Mouse (Mus musculus) lung, embryonic 14.5 days (tissue): Measurements from ENCODE around the gene Hoxa4. TPM values are rescaled to one million over a fixed set of nuclear protein-coding genes. Genes with fewer than 3 reads are reported as not detected.

ENCODE experiments used
- ATAC-seq: fragments of 200-750 bp; cut with Nextera tagmentation; 2 replicates; pipeline ENCODE4 v1.8.0; 2017; ENCODE audit warnings: mild to moderate bottlenecking, moderate TSS enrichment, moderate library complexity; ENCODE audit not compliant: insufficient read depth
- DNase-seq: peaks from one replicate; pipeline ENCODE4 v3.0.0-alpha.2; 2015
- H3K27ac ChIP-seq: fragments of 300-500 bp; sonication (generic); 2 replicates; pipeline ENCODE4 v1.5.1; 2014; ENCODE audit warnings: low read depth, mild to moderate bottlenecking, moderate library complexity
- H3K27me3 ChIP-seq: fragments of 300-500 bp; sonication (generic); 2 replicates; pipeline ENCODE4 v1.6.1; 2014; ENCODE audit warnings: low read length, control low read depth; ENCODE audit not compliant: insufficient read depth
- H3K36me3 ChIP-seq: fragments of 300-500 bp; sonication (generic); 2 replicates; pipeline ENCODE4 v1.6.1; 2014; ENCODE audit warnings: control low read depth; ENCODE audit not compliant: insufficient read depth
- H3K4me1 ChIP-seq: fragments of 300-500 bp; sonication (generic); 2 replicates; pipeline ENCODE4 v1.6.1; 2014; ENCODE audit warnings: antibody characterized with exemption, control low read depth; ENCODE audit not compliant: insufficient read depth
- H3K4me2 ChIP-seq: fragments of 300-500 bp; sonication (generic); 2 replicates; pipeline ENCODE4 v1.6.1; 2014; ENCODE audit warnings: mild to moderate bottlenecking
- H3K4me3 ChIP-seq: fragments of 300-500 bp; sonication (generic); 2 replicates; pipeline ENCODE4 v1.5.1; 2014; ENCODE audit warnings: low read depth, low read length
- H3K9ac ChIP-seq: fragments of 300-500 bp; sonication (generic); 2 replicates; pipeline ENCODE4 v1.6.1; 2014
- H3K9me3 ChIP-seq: fragments of 300-500 bp; sonication (generic); 2 replicates; pipeline ENCODE4 v1.6.1; 2016; ENCODE audit warnings: low read depth, low read length, control low read depth
- CTCF ChIP-seq: IDR thresholded peaks from 2 replicates; pipeline ENCODE4 v1.5.1; 2016; ENCODE audit warnings: antibody characterized with exemption, low read depth
- WGBS: fragments of 180-500 bp; shearing (Covaris S2); extraction: QIAGEN DNeasy Blood & Tissue Kit; methylation state at CpG from one replicate; pipeline ENCODE4 v1.1.7; 2014; 5-methylcytosine and 5-hydroxymethylcytosine counted together
- microRNA counts: library from miRNA; unstranded; fragments of <30 nt; microRNA quantifications from one replicate; lab custom pipeline; 2016
- microRNA-seq: library from miRNA; unstranded; fragments of <30 nt; microRNA quantifications from one replicate; pipeline ENCODE4, GENCODE M21; 2016; ENCODE audit warnings: borderline number of aligned reads
- polyA plus RNA-seq: library from polyadenylated mRNA; unstranded; fragments of >200 nt; fragmentation: Nextera tagmentation; extraction: Ambion mirVana; gene quantifications from 2 replicates; pipeline ENCODE4 v1.2.1, GENCODE M21; 2014

Gene Hoxa4
- polyA plus RNA-seq, 1 experiment from 2014 or later: 7.0 TPM

DNA sequence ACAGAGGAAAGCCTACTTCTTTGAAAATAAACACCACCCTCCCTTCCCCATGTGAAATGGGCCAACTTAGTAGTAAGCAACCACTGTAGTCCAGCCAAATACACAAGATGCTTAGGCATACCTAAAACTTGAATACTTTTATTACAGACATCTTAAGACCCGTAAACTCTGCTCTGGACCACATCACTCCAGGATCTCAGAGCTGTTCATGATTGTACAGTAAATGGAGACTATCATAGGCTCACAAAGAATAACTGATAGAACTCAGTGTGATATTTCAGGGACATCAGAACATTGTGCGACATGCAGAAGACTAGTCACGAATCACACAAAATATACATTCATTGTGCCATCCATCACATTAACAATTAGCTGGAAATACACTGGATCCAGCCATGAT is 36.1 kb downstream of the Hoxa4 start:
- peaks cover 44% of the 10 kb centered on the region for H3K27me3 ChIP-seq
- WGBS: 56% methylated on average over 3 of the region's 3 CpGs
- no peaks in the 10 kb centered on the region for H3K4me1 ChIP-seq
- ATAC-seq: no peak
- H3K9ac ChIP-seq: no peak overlapping the region
- H3K27ac ChIP-seq: no peak overlapping the region
- TF ChIP-seq CTCF: no peak
- H3K4me3 ChIP-seq: no peak overlapping the region
- H3K4me2 ChIP-seq: no peak overlapping the region
- no peak for DNase-seq
- no peaks in the 10 kb centered on the region for H3K36me3 ChIP-seq
- no peaks in the 10 kb centered on the region for H3K9me3 ChIP-seq

DNA sequence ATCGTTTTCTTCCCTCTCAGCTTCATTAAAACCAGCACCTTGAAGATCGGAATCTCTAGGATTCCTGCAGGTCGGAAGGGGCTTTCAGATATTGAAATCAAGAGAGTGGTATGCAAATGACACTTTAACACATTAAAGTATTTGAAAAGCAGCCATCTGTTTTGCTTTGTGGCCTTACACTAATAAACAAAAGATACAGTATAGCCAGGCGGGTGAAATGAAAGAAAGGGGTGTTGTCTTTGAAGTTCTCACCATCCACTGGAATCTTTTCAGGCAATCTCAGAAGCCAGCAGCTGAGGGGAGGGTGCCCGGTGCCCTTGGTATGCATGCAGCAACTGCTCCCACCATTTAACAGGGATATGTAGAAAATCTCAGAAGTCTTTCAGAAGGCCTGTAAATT is 37.5 kb downstream of the Hoxa4 start:
- no peaks in the 10 kb centered on the region for H3K4me1 ChIP-seq
- peaks cover 46% of the 10 kb centered on the region for H3K27me3 ChIP-seq
- WGBS: 44% methylated on average over 5 of the region's 5 CpGs
- H3K36me3 ChIP-seq: no peaks in the 10 kb centered on the region
- no peak overlapping the region for H3K27ac ChIP-seq
- no peak overlapping the region for H3K4me3 ChIP-seq
- H3K9ac ChIP-seq: no peak overlapping the region
- no peak for TF ChIP-seq CTCF
- H3K9me3 ChIP-seq: no peaks in the 10 kb centered on the region
- DNase-seq (no peak), ATAC-seq (no peak)
- H3K4me2 ChIP-seq: no peak overlapping the region

DNA sequence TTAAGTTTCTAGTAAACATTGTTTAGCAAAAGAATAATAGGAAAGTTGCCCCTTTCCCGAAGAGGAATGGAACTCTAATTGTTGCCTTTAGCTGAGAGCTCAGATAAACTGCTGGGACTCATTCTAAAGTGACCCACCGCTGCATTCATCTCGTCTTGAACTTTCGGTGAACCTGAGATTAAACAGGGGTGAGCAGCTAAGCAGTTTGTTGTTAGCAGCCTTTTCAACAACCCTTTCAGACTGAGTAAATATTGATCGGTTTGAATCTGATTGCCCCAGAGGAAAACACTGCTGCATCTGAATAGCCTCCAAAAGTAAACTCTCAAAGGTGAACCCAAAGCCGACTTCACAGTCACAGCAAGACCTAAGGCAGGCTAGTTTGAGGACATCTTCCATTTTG is 38.3 kb downstream of the Hoxa4 start:
- H3K27me3 ChIP-seq: peaks cover 46% of the 10 kb centered on the region

DNA sequence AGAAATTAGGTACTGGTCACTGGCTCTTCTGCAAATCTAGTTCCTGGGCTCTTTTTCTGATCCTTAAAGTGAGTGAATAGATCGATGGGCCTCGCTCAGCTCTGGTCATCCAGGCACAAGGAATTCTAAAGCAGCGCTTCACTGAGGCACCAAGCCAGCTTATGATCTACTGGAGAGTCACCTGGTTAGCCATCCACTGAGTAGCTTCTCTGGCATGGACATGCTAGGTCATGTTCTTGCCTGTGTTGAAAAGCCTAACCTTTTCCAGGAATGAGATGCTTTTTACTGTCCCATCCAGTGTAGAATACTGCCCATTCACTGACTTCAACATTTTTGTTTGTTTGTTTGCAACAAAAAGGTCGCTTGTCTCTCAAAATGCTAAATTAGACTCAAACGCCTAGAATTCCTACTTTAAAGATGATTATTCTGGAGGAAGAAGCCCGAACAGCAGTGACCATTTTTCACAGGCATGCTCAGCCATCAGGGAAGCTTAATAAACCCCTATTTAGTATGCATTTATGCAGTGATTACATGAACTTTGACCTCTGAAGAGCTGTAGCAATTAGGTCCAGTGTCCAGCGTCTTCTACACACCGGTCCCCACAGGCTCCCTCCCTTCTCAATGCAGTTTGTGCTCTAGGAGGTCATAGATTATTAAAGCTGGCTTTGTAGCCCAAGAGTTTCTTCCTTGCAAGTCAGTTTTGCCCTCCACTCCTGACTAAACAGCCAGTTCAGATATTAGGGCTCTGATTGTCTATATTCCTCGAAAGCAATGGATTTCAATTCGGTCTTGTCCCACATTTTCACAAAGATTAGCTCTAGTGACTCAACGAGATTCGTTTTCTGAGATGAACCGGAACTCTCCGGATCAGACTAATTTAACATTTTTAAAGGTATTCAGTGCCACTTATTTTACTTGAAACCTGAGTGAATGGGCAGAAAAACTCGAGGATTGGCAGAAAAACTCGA is 39.0 kb downstream of the Hoxa4 start:
- Histone ChIP-seq H3K36me3 (no peaks in the 10 kb centered on the region), H3K27ac (no peak overlapping the region), H3K4me2 (no peak overlapping the region), H3K4me3 (no peak overlapping the region), H3K27me3 (peaks cover 42% of the 10 kb centered on the region), H3K9me3 (no peaks in the 10 kb centered on the region), H3K9ac (no peak overlapping the region), H3K4me1 (no peaks in the 10 kb centered on the region)
- 30% methylated on average over 16 of the region's 16 CpGs for WGBS
- ATAC-seq (no peak), DNase-seq (peak; percentile 11)
- TF ChIP-seq CTCF: no peak

More for the DNA sequence above, 38.3 kb downstream of the Hoxa4 start:
- TF ChIP-seq CTCF: no peak
- no peaks in the 10 kb centered on the region for H3K36me3 ChIP-seq
- ATAC-seq (no peak), DNase-seq (peak; percentile 37)
- H3K4me3 ChIP-seq: no peak overlapping the region
- 11% methylated on average over 6 of the region's 6 CpGs for WGBS
- no peak overlapping the region for H3K4me2 ChIP-seq
- H3K9ac ChIP-seq: no peak overlapping the region
- H3K9me3 ChIP-seq: no peaks in the 10 kb centered on the region
- H3K4me1 ChIP-seq: no peaks in the 10 kb centered on the region
- H3K27ac ChIP-seq: no peak overlapping the region

DNA sequence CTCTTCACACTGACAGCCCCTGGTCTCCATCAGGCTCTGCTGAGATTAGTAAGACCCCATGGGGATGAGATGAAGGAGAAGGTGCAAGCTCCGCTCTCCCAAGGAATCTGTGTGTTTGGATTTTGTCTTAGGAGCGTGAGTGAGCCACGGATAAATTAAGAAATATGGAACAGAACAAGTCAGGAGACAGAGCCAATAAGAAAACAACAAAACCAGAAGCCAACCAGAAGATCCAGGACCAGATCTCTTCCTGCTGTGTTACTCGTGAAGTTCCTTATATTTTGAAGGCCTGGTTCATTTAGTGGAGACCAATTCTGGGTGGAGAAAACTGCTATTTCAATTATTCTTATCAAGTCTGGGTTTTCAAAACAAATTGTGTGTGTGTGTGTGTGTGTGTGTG is 40.0 kb downstream of the Hoxa4 start:
- 44% methylated on average over 4 of the region's 4 CpGs for WGBS
- no peak overlapping the region for H3K4me3 ChIP-seq
- DNase-seq (no peak), ATAC-seq (no peak)
- H3K4me1 ChIP-seq: no peaks in the 10 kb centered on the region
- no peak for TF ChIP-seq CTCF
- H3K27ac ChIP-seq: no peak overlapping the region
- H3K9ac ChIP-seq: no peak overlapping the region
- H3K9me3 ChIP-seq: no peaks in the 10 kb centered on the region
- H3K36me3 ChIP-seq: no peaks in the 10 kb centered on the region
- peaks cover 33% of the 10 kb centered on the region for H3K27me3 ChIP-seq
- no peak overlapping the region for H3K4me2 ChIP-seq

DNA sequence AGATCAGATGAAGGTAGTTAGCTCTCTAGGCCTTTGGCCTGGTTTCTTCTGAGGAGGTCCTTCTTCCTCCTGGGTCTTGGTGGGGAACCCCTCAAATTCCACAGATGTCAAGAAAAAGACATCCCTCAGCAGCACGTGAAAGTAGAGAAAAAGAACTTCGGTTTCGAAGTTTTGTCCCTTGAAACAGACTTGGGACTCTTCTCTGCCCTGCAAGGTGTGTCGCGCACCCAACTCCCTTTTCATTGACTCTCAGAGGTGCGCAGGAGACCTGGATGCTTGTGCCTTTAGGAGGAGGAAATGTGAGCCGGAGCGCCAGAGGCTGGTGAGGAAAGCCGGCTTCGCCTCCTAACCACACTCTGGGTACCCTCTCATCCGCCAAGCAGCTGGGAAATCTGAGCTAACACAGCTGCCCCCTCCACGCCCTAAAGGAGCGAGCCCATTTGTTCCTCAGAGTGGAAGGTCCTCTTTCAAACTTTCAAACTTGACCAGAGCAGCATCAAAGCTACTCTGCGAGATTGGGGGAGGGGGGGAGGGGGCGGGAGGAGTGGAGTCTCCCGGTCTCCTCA is 41.1 kb downstream of the Hoxa4 start:
- H3K27ac ChIP-seq: no peak overlapping the region
- peak overlapping the region; percentile 5; the same call in 1 of the 2 replicates for H3K4me3 ChIP-seq
- WGBS: 7% methylated on average over 16 of the region's 16 CpGs
- H3K27me3 ChIP-seq: peaks cover 24% of the 10 kb centered on the region
- DNase-seq (peak; percentile 59), ATAC-seq (no peak)
- H3K4me1 ChIP-seq: no peaks in the 10 kb centered on the region
- H3K4me2 ChIP-seq: peak overlapping the region; percentile 40
- H3K9ac ChIP-seq: no peak overlapping the region
- TF ChIP-seq CTCF: no peak
- no peaks in the 10 kb centered on the region for H3K9me3 ChIP-seq
- no peaks in the 10 kb centered on the region for H3K36me3 ChIP-seq

MicroRNA genes within 50 kb of the gene (microRNA counts, 519-probe panel; counts per million panel counts)
- microRNA mmu-miR-196b (lab: Ali Mortazavi, UCI): 1,165 counts per million, percentile 5 among the panel's probes with 10 or more counts

Small RNA genes within 50 kb of the gene (microRNA-seq; reads per million reads assigned to microRNA genes)
- 34.5 reads per million, percentile 37 among the genes with 10 or more reads in this experiment for gene Mir196b

Other genes starting within 250 kb of the Hoxa4 start
- gene Skap2, start 179.2 kb downstream of the Hoxa4 start, polyA plus RNA-seq: 61.2 and 67.4 TPM in 2 replicates
- 1.8 and 1.9 TPM in 2 replicates for gene Hoxa1, start 33.4 kb downstream of the Hoxa4 start, polyA plus RNA-seq
- 14.4 and 15.2 TPM in 2 replicates for gene Hoxa2, start 26.9 kb downstream of the Hoxa4 start, polyA plus RNA-seq
- gene 5730596B20Rik, start 14.3 kb downstream of the Hoxa4 start, polyA plus RNA-seq: 2.3 and 2.6 TPM in 2 replicates
- gene Hoxa5, start 12.8 kb upstream of the Hoxa4 start, polyA plus RNA-seq: 58.3 and 58.5 TPM in 2 replicates
- gene Hoxa6, start 17.0 kb upstream of the Hoxa4 start, polyA plus RNA-seq: 4.0 and 5.1 TPM in 2 replicates
- gene Hoxa3, start 21.6 kb upstream of the Hoxa4 start, polyA plus RNA-seq: 10.3 and 11.3 TPM in 2 replicates
- gene Gm28308, start 21.6 kb upstream of the Hoxa4 start, polyA plus RNA-seq: not detected in 2 replicates
- 5.8 and 7.4 TPM in 2 replicates for gene Hoxa7, start 30.1 kb upstream of the Hoxa4 start, polyA plus RNA-seq
- 0.19 TPM in 1 of 2 replicates, not detected in the other for gene Hoxa9, start 39.3 kb upstream of the Hoxa4 start, polyA plus RNA-seq
- not detected in 2 replicates for gene Hoxa10, start 49.1 kb upstream of the Hoxa4 start, polyA plus RNA-seq
- gene Hoxa11, start 54.1 kb upstream of the Hoxa4 start, polyA plus RNA-seq: not detected in 2 replicates
- gene Hoxa13, start 69.1 kb upstream of the Hoxa4 start, polyA plus RNA-seq: not detected in 2 replicates
- gene Evx1, start 121.7 kb upstream of the Hoxa4 start, polyA plus RNA-seq: not detected in 2 replicates